Mouse (Mus musculus): ENCODE results near the gene Arhgap29. TPM values are rescaled to one million over a fixed set of nuclear protein-coding genes. Genes with fewer than 3 reads are reported as not detected.
A peak's percentile ranks its signal among the peaks of the same experiment; 100 is the strongest.

The Arhgap29 gene
- total and polyA plus RNA-seq, 2 experiments from 2014 or later: 12.6 to 34.6 TPM

DNA sequence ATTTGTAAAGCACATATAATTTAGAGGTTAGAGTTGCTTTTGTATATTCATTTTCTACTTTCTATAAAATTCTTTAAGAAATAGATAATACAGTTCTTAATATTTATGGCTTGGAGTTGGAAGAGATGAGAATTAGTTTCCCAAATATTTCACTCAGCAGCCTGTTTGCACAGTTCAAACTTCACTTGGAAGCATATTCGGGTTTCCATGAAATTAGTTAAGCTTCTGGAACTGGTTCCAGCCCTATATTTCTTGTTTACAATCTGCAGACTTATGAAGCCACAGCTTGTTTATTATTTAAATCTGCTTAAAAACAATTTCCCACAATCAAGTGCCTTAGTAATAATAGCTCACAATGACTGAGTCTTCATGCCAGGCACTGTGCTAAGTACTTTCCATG lies 17.1 kb downstream of the Arhgap29 start:
- H3K9ac ChIP-seq (replicated peaks; ENCODE audit: low read length, poor library complexity, severe bottlenecking): no peak overlapping the region
- no peak overlapping the region for H3K27ac ChIP-seq (ENCODE audit: low read depth, low read length)
- H3K4me2 ChIP-seq (ENCODE audit: low read depth, low read length, poor library complexity, severe bottlenecking): no peak overlapping the region
- peaks cover 4% of the 10 kb centered on the region; the same call in 1 of the 2 replicates for H3K4me1 ChIP-seq (ENCODE audit: insufficient read depth, low read length)
- 0 out of 2 replicates have a peak overlapping the region, but pooled peaks have one; percentile 12 for H3K4me3 ChIP-seq (ENCODE audit: low read depth, low read length)
- H3K36me3 ChIP-seq (ENCODE audit: insufficient read depth, low read length): no peaks in the 10 kb centered on the region
- WGBS: 68% methylated on average over 1 of the region's 1 CpGs
- ATAC-seq (ENCODE audit: low FRiP score): no peak
- TF ChIP-seq CTCF (IDR thresholded peaks at IDR 0.05): no peak
- H3K9me3 ChIP-seq (ENCODE audit: low read length): no peaks in the 10 kb centered on the region
- H3K27me3 ChIP-seq (ENCODE audit: insufficient read depth, low read length): peaks cover 3% of the 10 kb centered on the region; the same call in 1 of the 2 replicates
- no peak for DNase-seq (ENCODE audit: low spot score)

DNA sequence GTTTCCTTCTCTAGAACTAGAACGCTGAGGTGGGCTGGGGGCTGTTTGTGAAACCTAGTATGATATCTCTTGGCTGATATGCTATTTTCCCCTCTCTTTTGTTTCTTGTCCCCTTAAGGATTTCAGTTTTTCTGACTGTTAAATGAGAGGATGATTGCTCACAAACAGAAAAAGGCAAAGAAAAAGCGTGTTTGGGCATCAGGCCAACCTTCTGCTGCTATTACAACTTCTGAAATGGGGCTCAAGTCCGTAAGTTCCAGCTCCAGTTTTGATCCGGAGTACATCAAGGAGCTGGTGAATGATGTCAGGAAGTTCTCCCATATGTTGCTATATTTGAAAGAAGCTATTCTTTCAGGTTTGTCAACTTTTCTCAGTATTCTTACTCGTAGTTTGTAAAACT lies 21.4 kb downstream of the Arhgap29 start:
- no peaks in the 10 kb centered on the region for H3K27me3 ChIP-seq (ENCODE audit: insufficient read depth, low read length)
- no peak for DNase-seq (ENCODE audit: low spot score)
- no peak for ATAC-seq (ENCODE audit: low FRiP score)

DNA sequence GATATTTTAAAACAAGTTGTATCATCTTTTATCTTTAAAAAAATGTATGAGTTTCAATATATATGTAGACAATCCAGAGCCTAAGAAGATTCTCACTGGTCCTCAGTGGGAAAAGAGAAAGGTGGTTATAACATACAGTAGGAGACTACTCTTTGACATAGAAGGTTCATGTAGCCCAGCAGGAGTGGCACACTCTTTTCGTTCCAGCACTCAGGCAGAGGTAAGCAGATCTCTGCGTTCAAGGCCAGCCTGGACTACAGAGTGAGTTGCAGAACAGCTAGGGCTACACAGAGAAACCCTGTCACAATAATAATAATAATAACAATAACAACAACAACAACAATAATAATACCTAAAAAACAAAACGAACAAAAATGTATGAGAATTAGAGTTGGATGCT lies 23.0 kb downstream of the Arhgap29 start:
- no peak for ATAC-seq (ENCODE audit: low FRiP score)

More for the DNA sequence above, 21.4 kb downstream of the Arhgap29 start:
- Histone ChIP-seq H3K9ac (replicated peaks; ENCODE audit: low read length, poor library complexity, severe bottlenecking) (no peak overlapping the region), H3K4me3 (ENCODE audit: low read depth, low read length) (no peak overlapping the region), H3K4me1 (ENCODE audit: insufficient read depth, low read length) (no peaks in the 10 kb centered on the region), H3K27ac (ENCODE audit: low read depth, low read length) (no peak overlapping the region), H3K36me3 (ENCODE audit: insufficient read depth, low read length) (no peaks in the 10 kb centered on the region), H3K4me2 (ENCODE audit: low read depth, low read length, poor library complexity, severe bottlenecking) (no peak overlapping the region), H3K9me3 (ENCODE audit: low read length) (no peaks in the 10 kb centered on the region)
- WGBS: 72% methylated on average over 5 of the region's 5 CpGs
- no peak for TF ChIP-seq CTCF (IDR thresholded peaks at IDR 0.05)

DNA sequence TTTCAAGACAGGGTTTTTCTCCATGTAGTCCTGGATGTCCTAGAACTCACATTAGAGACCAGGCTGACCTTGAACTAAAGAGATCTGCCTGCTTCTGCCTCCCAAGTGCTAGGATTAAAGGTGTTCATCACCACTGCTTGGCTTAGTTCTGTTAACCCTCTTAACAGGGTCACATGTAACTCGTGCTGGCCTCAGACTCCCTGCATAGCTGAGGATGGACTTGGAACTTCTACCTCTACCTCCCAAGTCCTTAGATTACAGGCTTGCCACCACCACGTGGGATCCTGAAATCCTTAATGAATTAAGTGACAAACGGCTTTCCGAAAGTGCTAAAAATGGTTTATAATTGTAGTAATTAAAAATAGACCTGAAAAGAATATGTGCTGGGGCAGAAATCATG lies 29.0 kb downstream of the Arhgap29 start:
- Histone ChIP-seq H3K4me2 (ENCODE audit: low read depth, low read length, poor library complexity, severe bottlenecking) (no peak overlapping the region), H3K9ac (replicated peaks; ENCODE audit: low read length, poor library complexity, severe bottlenecking) (no peak overlapping the region), H3K4me1 (ENCODE audit: insufficient read depth, low read length) (no peaks in the 10 kb centered on the region), H3K27me3 (ENCODE audit: insufficient read depth, low read length) (no peaks in the 10 kb centered on the region), H3K36me3 (ENCODE audit: insufficient read depth, low read length) (no peaks in the 10 kb centered on the region), H3K9me3 (ENCODE audit: low read length) (no peaks in the 10 kb centered on the region), H3K4me3 (ENCODE audit: low read depth, low read length) (no peak overlapping the region), H3K27ac (ENCODE audit: low read depth, low read length) (no peak overlapping the region)
- 84% methylated on average over 4 of the region's 4 CpGs for WGBS
- no peak for ATAC-seq (ENCODE audit: low FRiP score)
- TF ChIP-seq CTCF (IDR thresholded peaks at IDR 0.05): no peak
- no peak for DNase-seq (ENCODE audit: low spot score)

More for the DNA sequence above, 23.0 kb downstream of the Arhgap29 start:
- no peak overlapping the region for H3K4me2 ChIP-seq (ENCODE audit: low read depth, low read length, poor library complexity, severe bottlenecking)
- no peaks in the 10 kb centered on the region for H3K36me3 ChIP-seq (ENCODE audit: insufficient read depth, low read length)
- no peaks in the 10 kb centered on the region for H3K27me3 ChIP-seq (ENCODE audit: insufficient read depth, low read length)
- H3K27ac ChIP-seq (ENCODE audit: low read depth, low read length): no peak overlapping the region
- no peak overlapping the region for H3K9ac ChIP-seq (replicated peaks; ENCODE audit: low read length, poor library complexity, severe bottlenecking)
- DNase-seq (ENCODE audit: low spot score): no peak
- WGBS: 85% methylated on average over 3 of the region's 3 CpGs
- H3K4me1 ChIP-seq (ENCODE audit: insufficient read depth, low read length): no peaks in the 10 kb centered on the region
- H3K9me3 ChIP-seq (ENCODE audit: low read length): no peaks in the 10 kb centered on the region
- H3K4me3 ChIP-seq (ENCODE audit: low read depth, low read length): no peak overlapping the region
- TF ChIP-seq CTCF (IDR thresholded peaks at IDR 0.05): no peak

DNA sequence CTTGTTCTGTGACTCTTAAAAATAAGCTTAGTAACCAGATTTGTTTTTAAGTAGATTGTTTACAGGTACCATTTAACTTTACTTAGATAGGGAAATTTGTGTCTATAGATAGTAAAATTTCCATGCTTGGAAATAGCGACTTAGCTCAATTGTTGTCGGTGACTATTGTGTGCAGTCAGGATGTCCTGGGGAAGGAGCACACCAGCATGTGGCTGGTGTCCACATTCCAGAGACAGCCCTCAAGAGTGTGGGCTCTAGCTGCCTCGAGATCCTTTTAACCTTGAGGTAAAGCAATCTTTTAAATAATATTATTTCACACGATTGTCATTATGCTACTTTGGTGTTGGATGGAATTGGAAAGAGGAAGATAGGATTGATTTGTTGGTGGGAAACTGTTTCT lies 30.1 kb downstream of the Arhgap29 start:
- no peaks in the 10 kb centered on the region for H3K9me3 ChIP-seq (ENCODE audit: low read length)
- H3K27me3 ChIP-seq (ENCODE audit: insufficient read depth, low read length): no peaks in the 10 kb centered on the region
- H3K4me3 ChIP-seq (ENCODE audit: low read depth, low read length): no peak overlapping the region
- 66% methylated on average over 4 of the region's 4 CpGs for WGBS
- H3K36me3 ChIP-seq (ENCODE audit: insufficient read depth, low read length): no peaks in the 10 kb centered on the region
- H3K27ac ChIP-seq (ENCODE audit: low read depth, low read length): no peak overlapping the region
- no peak overlapping the region for H3K9ac ChIP-seq (replicated peaks; ENCODE audit: low read length, poor library complexity, severe bottlenecking)
- TF ChIP-seq CTCF (IDR thresholded peaks at IDR 0.05): no peak
- DNase-seq (ENCODE audit: low spot score) (no peak), ATAC-seq (ENCODE audit: low FRiP score) (no peak)
- H3K4me1 ChIP-seq (ENCODE audit: insufficient read depth, low read length): no peaks in the 10 kb centered on the region
- no peak overlapping the region for H3K4me2 ChIP-seq (ENCODE audit: low read depth, low read length, poor library complexity, severe bottlenecking)

DNA sequence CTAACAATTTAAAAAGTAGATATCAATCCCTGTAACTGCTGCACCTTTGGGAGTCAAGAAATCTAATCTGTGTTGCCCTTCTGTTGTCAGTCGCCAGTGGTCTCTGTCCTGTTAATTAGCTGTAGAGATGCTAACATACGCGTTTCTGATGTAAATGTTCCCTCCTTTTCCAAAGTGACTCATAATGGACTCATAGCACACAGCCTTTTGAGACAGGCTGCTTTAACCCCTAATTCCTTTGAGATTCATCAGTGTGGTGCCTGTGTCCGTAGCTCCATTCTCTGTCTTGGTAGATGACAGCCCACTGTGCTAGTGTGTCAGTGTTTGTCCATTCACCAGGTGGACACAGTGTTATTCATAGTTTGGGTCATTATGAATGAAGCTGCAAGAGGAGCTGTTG lies 42.8 kb downstream of the Arhgap29 start:
- 61% methylated on average over 4 of the region's 4 CpGs for WGBS
- no peak for ATAC-seq (ENCODE audit: low FRiP score)
- TF ChIP-seq CTCF (IDR thresholded peaks at IDR 0.05): no peak
- Histone ChIP-seq H3K4me1 (ENCODE audit: insufficient read depth, low read length) (no peaks in the 10 kb centered on the region), H3K27me3 (ENCODE audit: insufficient read depth, low read length) (no peaks in the 10 kb centered on the region), H3K4me3 (ENCODE audit: low read depth, low read length) (no peak overlapping the region), H3K36me3 (ENCODE audit: insufficient read depth, low read length) (no peaks in the 10 kb centered on the region), H3K9ac (replicated peaks; ENCODE audit: low read length, poor library complexity, severe bottlenecking) (no peak overlapping the region), H3K4me2 (ENCODE audit: low read depth, low read length, poor library complexity, severe bottlenecking) (no peak overlapping the region), H3K9me3 (ENCODE audit: low read length) (no peaks in the 10 kb centered on the region), H3K27ac (ENCODE audit: low read depth, low read length) (no peak overlapping the region)
- DNase-seq (ENCODE audit: low spot score): no peak
